Mouse (Mus musculus): Measurements from ENCODE around the gene Mdc1.

The Mdc1 gene

DNA sequence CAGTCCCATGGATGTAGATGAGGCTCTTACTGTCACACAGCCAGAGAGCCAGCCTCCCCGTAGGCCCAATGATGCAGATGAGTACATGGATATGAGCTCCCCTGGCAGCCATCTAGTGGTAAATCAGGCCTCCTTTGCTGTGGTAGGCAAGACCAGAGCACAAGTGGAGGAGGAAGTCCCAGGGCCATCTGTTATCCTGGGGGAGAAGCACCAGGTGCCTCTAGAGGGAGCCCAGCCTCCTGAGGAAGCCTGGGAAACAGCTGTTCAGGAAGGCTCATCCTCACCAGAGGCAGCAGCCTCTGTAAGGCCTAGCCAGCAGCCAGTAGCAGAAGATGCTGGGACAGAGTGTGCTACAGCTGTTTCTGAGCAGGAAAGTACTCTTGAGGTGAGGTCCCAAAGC is 6.8 kb downstream of the Mdc1 start:
- no peak for DNase-seq (ENCODE audit: low read depth, low spot score)

DNA sequence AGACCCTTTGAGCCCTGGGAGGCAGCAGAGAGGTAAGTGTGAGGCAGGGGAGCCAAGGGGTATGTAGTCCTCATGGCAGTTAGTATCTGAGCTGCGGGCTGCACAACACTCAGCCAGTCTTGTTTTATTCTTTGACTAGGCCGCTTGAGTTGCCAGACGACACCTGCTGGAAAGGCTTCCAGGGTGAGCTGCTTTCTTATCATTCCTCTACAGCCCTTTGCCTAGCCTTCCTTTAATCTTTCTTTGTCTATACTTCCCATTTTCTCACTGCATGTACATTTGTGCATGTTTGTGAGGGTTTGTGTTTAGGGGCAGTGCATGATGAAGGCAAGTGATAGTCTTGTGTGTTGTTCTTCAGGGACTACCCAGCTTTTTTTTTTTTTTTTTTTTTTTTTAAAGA is 9.7 kb downstream of the Mdc1 start:
- no peak for DNase-seq (ENCODE audit: low read depth, low spot score)

DNA sequence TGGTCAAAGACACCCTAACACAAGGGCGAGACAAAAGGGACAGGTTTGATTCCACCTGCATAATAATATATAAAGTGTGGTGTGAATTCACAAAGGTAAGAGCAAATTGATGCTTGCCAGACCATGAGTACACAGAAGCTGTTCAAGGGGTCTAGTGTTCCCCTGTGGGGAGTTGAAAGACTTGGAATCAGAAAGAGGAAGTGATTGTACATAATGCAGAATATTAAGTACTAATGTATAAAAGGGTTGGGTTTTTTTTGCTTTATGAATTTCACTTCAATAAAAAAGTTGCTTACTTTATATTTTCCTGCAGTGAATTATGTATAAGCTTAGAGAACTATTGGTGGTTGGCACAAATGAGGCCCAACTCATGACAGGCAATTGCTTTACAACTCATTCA is 18.1 kb downstream of the Mdc1 start:
- DNase-seq (ENCODE audit: low read depth, low spot score): no peak

GRCm38 (mm10) chr17:35859835-35860234 is 18.5 kb downstream of the Mdc1 start:
- DNase-seq (ENCODE audit: low read depth, low spot score): no peak

- no peak for DNase-seq (ENCODE audit: low read depth, low spot score)
Observed at GRCm38 (mm10) chr17:35860831-35861197, 19.5 kb downstream of the Mdc1 start.

DNA sequence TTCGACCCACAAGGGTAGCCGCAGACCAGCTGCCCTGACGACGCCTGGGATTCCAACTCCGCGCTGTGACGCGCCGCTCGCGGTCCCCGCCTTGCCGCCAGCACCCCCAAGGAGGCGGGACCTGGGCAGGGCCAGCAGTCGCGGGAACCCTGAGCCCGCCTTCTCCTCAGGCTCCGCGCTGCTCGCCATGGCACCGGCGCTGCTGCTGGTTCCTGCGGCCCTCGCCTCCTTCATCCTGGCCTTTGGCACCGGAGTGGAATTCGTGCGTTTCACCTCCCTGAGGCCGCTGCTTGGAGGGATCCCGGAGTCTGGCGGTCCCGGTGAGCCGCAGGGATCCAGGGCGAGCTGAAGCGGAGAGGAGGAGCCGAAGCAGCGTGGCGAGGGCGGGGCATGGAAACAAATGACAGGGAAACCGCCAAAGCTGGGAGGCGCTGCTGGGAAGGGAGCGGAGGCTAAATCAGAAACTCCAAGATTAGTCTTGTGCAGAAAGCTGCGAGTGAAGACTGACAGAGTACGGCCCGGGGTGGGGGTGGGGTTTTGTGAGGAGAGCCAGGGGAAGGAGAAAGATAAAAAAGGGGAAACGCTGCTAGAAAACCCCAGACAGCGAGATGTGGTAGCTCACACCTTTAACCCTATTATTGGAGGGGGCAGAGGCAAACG is 20.0 kb downstream of the Mdc1 start, which contains the start of gene Nrm:
Gene Nrm, plus strand, starts transcription at position 121 of the 660 bp plus-strand sequence.
- peak; percentile 91 for DNase-seq (ENCODE audit: low read depth, low spot score)

- DNase-seq (ENCODE audit: low read depth, low spot score): no peak
Observed at GRCm38 (mm10) chr17:35864832-35865353, 23.6 kb downstream of the Mdc1 start.

- peak; percentile 80 for DNase-seq (ENCODE audit: low read depth, low spot score)
Observed at GRCm38 (mm10) chr17:35865481-35866280, 24.4 kb downstream of the Mdc1 start, which contains the start of gene Ppp1r18. Gene Ppp1r18 (plus strand): TSS chr17:35865593.

GRCm38 (mm10) chr17:35866281-35866831 is 25.0 kb downstream of the Mdc1 start:
- peak; percentile 78 for DNase-seq (ENCODE audit: low read depth, low spot score)

DNA sequence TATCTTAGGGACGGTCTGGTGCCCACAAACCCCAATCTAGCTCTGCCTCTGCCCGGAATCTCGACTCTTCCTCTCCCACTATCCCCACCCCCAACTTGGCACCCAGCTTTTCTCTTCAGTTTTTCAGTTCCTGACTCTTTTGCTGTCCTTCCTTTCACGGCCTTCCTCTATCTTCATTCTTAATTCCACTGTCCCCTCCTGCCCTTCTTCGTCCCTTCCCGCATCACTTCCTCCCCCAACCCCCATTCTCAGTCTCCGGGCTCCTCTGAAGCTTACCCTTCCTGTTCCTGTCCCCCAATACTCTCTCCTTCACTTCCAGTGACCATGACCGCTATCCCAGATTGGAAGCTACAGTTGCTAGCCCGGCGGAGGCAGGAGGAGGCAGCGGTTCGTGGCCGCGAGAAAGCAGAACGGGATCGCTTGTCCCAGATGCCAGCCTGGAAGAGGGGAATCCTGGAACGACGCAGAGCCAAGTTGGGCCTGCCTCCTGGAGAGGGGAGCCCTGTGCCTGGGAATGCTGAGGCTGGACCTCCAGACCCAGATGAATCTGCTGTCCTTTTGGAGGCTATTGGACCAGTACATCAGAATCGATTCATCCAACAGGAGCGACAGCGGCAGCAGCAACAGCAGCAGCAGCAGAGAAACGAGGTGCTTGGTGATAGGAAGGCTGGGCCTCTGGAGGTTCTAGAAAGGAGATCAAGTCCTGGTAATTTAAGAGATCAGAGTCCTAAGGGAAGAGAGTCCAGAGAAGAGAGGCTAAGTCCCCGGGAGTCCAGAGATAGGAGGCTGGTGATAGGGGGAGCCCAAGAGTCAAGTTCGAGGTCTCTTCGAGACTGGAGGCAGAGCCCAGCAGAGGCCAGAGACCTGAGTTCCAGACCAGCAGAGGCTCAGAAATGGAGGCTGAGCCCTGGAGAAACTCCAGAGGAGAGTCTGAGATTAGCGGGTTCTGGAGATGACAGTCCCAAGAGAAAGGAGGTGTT is 25.9 kb downstream of the Mdc1 start:
- DNase-seq (ENCODE audit: low read depth, low spot score): peak; percentile 83

GRCm38 (mm10) chr17:35868165-35868820 is 27.0 kb downstream of the Mdc1 start:
- DNase-seq (ENCODE audit: low read depth, low spot score): peak; percentile 76

DNA sequence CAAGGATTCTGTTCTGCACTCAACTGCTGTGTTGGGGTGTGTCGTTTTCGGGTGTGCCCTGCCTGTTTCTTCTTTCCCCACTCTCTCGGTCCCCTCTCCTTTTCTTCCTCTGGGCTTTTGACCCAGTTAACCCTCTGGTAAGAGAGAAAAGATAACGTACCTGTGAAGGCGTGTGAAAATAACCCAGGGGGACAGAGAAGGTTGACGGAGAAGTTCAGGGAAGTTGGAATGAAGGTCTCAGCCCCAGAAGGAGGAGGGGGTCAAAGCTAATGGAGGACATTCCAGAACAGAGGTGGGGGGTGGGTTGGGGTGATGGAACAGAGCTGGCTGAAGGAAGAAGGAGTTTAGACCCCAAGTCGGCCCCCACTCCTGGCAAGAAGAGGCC is 27.6 kb downstream of the Mdc1 start:
- no peak for DNase-seq (ENCODE audit: low read depth, low spot score)

- peak; percentile 78 for DNase-seq (ENCODE audit: low read depth, low spot score)
Observed at GRCm38 (mm10) chr17:35869346-35870067, 28.2 kb downstream of the Mdc1 start.

DNA sequence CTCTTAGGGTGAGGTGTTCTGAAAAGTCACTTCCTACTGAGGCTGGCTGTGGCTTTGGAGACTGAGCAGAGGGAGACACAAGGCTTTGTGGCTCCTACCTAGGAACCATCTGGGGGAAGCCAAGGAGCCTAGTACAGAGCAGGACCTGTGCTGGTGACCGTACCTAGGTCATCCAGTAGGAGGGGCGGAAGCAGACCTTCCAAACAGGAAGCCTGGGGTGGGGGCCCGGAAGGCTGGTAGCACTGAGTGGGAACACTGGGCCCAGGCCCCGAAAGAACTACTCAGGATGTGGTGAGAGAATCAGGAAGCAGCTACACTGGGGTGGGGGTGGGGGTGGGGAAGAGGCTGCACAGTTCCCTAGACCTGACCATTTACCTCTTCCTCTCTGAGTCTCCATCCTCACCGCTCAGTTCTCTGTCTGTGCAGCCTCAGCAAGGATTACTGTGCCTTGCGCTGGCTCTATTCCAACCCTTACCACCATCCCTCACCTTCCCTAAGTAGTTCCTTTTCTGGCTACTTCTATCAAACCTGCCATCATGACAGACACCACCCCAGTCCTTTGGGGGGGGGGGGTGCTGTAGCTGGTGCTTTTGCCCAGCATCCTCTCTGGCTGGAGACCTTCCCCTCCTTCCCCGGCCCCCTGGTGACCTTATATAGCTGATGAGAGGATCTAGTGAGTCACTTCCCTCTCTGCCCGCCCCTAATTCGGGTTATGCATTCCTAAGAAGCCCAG is 29.0 kb downstream of the Mdc1 start:
- DNase-seq (ENCODE audit: low read depth, low spot score): peak; percentile 78

- peak; percentile 62 for DNase-seq (ENCODE audit: low read depth, low spot score)
Observed at GRCm38 (mm10) chr17:35870884-35871696, 29.8 kb downstream of the Mdc1 start.

GRCm38 (mm10) chr17:35873774-35874519 is 32.6 kb downstream of the Mdc1 start:
- peak; percentile 80 for DNase-seq (ENCODE audit: low read depth, low spot score)

DNA sequence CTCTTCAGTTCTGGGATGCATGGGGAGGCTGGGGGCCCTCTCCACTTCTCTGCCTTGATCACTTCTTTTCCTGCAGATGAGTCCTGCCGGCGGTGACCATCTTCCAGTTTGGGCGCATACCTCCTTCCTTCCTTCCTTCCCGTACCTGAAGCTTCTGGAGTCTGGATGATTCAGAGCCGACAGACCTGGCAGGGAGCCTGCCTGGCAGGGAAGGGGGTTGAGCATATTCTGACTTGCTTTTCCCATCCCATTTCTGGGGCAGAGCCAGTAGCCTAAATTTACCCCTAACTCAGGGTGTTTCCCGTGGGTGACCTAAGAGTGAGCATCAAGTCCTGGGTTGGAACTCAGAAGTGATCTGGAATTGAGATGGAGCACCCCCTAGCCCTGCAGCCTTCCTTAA is 33.4 kb downstream of the Mdc1 start:
- DNase-seq (ENCODE audit: low read depth, low spot score): no peak
